Mouse (Mus musculus): ENCODE data around the gene Ldlrad1.

The Ldlrad1 gene

GRCm38 (mm10) chr4:107208880-107209279, at the start of gene Ldlrad1:
TSS of gene Ldlrad1 (plus strand) at chr4:107209180.
- no peak for DNase-seq

- no peak for DNase-seq
These were observed 48.8 kb upstream of the Ldlrad1 start for GRCm38 (mm10) chr4:107160181-107160580.

DNA sequence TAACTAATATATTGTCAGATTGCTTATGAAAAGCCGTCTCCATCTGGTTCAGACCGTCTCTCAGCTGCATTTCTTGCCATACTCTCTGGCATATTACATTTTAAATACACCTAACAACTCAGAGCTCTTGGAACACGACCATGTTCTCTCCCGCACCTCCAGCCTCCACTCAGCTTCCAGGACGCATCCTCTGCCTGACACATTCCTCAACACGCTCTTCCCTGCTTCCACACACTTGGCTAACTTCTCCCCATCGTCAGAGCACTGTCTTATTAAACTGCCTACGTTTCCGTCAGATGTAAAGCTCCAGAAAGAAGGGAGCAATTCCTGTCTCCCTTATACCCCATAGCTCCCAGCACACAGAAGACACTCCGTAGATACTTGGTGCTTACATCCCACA, 45.6 kb upstream of the Ldlrad1 start:
- peak; percentile 42 for DNase-seq

DNA sequence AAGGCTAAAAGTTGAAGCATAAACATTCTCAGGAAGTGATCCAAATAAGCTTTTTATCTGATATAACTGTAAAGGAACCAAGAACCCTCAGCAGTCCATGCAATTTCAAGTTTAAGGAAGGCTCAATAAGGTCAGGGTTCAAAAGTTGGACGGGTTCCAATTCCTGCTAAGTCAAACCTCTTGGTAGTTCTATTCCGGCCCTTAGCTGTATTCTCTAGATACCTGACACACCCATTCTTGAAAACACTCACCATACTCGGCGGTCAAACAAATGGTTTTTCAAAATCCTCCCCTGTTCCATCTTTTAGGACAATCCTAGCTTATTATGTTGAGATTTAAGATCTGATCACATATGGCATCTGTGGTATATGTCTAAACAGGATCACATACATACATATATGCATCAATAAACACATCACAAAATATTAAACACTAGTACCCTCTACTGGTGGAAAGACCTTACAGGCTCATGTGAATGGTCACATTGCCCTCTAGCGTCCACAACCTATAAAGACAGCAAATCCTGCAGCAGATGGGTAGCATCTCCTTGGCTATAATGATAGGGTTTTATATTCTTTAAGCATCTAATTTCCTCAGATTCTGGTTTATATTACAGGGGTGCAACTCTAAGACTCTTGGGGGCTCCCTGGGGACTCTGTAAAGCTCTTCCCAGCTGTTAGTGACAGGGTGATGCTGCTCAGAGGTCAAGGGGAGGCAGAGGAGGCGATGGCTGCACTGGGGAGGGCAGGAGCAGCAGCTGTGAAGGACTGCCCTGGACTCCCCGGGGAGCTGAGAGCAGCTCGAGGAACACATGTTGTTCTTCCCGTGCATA, 45.0 kb upstream of the Ldlrad1 start:
- peak; percentile 65 for DNase-seq

DNA sequence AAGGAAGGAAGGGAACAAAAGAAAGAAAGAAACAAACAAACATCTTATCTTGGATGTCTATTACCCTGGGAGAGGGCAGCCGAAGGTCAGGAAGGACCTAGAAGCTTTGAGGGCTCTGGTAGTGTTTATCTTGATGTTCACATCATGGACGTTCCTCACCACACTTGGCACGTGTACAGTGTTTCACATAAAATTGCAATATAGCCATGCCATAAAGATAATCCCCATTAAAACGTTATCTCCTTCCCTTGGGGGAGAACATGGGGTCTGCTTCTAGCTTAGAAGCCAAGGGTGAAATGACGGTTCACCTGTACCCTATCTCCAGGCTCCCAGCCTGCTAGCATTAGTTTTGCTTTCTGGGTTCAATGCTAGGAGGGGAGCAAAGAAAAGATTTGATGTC, 42.3 kb upstream of the Ldlrad1 start:
- no peak for DNase-seq

DNA sequence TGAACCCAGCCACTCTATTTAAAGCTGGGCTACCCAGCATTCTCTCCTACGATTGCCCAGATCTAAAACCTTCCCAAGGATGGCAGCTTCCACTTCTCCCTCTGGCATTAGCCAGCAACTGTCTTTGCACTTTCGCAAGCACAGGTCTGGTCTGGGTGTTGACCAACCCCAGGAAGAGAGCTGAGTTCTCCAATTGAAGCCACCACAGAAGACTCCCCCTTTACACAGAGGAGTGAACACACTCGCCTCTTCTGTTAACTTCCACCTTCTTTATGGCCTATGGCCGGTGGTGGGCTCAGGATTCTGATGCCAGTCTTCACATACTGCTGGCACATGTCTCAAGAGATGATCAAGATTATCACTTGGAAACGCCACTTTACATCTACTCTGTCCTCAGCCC, 41.2 kb upstream of the Ldlrad1 start:
- DNase-seq: no peak

GRCm38 (mm10) chr4:107177506-107177905, 31.5 kb upstream of the Ldlrad1 start:
- DNase-seq: no peak

GRCm38 (mm10) chr4:107178182-107178829, 30.7 kb upstream of the Ldlrad1 start, which contains the start of gene Tmem59:
TSS of gene Tmem59 (plus strand) at chr4:107178399.
- DNase-seq: peak; percentile 97

DNA sequence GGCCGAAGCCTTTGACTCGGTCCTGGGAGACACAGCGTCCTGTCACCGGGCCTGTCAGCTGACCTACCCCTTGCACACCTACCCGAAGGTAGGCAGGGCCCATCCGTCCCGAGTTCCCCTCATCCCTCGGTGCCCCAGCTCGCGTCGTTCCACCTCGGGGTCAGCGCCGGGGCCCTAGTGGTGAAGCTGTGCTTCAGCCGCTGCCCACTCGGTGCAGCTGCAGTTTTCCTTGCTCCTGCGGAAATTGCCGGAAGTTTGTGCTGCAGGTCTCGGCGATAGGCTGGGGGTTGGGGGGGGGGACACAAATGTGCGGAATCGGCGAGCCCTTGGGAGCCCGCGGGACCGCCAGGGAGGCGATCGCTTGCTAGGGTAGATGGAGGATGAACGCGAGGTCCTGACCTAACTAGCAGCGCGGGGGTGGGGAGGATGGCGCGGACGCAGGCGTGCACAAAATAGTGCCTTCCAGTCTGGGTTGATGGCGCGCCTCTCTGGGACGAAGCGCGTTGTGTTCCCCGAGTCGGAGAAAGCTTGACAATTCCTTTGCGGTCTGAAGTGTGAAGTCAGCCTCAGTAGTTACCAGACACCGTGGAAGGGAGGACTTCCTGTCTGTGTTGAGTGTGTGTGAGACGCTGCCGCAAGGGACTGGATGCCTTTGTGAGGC, 30.0 kb upstream of the Ldlrad1 start, which contains the start of gene Tceanc2:
TSS of gene Tceanc2 (minus strand) at position 287 of the 661 bp plus-strand sequence.
- DNase-seq: peak; percentile 41

GRCm38 (mm10) chr4:107179561-107179960, 29.4 kb upstream of the Ldlrad1 start:
- DNase-seq: no peak

GRCm38 (mm10) chr4:107180746-107181145, 28.2 kb upstream of the Ldlrad1 start:
- no peak for DNase-seq

- no peak for DNase-seq
These were observed 27.1 kb upstream of the Ldlrad1 start for GRCm38 (mm10) chr4:107181866-107182265.

DNA sequence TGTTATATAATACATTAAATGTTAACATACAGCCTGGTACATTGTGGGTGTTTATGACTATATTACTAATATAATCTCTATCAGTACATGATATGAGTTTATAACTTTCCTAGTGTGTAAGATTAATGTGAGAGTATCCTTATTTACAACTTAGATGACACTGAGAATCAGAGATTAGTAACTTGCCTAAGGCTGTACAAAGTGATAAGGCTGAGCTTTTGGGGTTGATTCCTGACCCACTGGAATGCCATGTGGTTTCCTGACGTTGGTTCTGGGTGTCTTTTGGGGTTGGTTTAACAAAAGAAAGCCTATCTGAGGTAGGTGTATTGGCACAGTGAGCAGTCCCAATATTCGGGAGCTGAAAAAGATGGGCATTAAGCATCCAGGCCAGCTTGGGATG, 26.2 kb upstream of the Ldlrad1 start:
- no peak for DNase-seq

- no peak for DNase-seq
These were observed 25.8 kb upstream of the Ldlrad1 start for GRCm38 (mm10) chr4:107183203-107183602.

GRCm38 (mm10) chr4:107185703-107186102, 23.3 kb upstream of the Ldlrad1 start:
- DNase-seq: no peak

- DNase-seq: no peak
These were observed 15.1 kb upstream of the Ldlrad1 start for GRCm38 (mm10) chr4:107193841-107194240.

DNA sequence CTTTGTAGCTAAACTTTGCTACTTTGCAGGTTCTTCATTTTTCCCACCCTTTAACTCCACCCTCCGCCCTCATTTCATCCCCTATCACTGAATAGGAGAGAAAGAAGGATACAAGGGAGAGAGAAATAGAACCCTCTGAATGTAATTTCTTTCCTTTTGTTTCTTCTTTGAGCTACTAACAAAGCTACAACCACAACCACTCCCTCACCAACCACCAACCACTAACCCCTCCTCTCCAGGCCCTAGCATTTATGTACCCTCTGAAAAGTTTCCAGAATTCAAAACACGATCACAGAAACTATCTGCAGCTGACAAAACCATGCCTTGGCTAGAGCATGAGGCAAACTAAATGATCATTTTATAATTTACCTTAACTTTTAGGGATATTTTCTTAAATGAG, 12.5 kb upstream of the Ldlrad1 start:
- no peak for DNase-seq

DNA sequence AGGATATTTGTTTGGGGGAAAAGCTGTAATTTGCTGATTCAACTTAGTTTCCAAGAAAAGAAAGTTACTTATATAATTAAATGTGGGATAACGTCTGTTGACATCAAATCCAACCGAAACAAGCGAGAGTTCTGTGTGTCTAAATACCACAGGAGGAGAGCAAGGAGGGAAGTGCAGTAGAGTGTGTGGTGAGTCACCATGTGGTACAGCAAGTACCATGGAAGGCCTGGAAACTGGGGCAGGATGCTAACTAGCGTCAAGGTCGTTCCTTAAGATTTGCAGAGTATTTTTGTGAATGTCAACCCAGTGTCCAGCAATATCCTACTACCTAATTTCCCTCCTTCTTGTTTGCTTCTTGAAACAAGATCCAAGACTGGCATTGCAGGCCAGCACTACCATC, 10.9 kb upstream of the Ldlrad1 start:
- DNase-seq: no peak

DNA sequence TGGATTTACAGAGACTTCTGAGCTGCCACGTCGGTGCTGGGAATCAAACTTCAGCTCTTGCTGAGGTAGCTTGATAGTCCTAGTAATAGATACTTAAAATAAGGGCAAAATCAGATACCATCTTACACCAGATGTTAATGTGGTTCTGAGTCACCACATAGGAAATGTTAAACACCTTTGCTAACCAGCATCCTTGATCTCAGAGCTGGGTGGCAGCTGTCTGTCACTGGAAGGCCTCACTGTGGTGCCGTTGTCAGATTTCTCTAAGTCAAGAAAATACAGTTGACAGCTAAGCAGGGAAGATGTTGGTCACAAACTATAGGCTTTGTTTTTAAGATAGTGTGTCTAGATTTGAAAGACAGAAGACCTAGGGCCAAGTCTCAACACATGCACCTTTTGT, 7.2 kb upstream of the Ldlrad1 start:
- no peak for DNase-seq

GRCm38 (mm10) chr4:107203001-107203400, 6.0 kb upstream of the Ldlrad1 start:
- no peak for DNase-seq

DNA sequence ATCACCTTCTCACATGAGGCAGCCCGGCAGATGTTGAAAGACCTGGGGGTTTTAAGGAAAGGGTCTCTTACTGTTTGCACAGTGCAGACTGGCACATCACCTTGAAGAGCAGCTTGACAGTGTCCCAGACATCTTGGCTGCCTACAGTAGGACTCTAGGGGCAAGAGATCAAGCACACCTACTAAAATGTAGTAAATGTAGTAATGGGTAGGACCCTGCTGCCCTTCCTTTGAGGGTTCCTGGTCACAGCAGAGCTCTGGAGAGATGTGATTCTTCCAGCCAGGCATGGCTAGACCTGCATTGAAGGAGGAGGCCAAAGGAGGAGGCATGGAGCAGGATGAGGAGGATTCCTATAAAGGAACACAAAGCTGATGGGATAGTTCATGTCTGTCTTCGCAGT, 2.0 kb upstream of the Ldlrad1 start:
- DNase-seq: no peak

GRCm38 (mm10) chr4:107210483-107211097, 1.6 kb downstream of the Ldlrad1 start:
- no peak for DNase-seq

- DNase-seq: peak; percentile 41
These were observed 2.5 kb downstream of the Ldlrad1 start for GRCm38 (mm10) chr4:107211465-107211864.

All from layer of hippocampus, adult 9-11 months (tissue).